Mouse (Mus musculus): ENCODE results near the gene Ciart. TPM values are rescaled to one million over a fixed set of nuclear protein-coding genes. Genes with fewer than 3 reads are reported as not detected.
"Not testable (repeated sequence)": the region's sequence is repeated elsewhere in the genome, so short reads cannot be mapped to it uniquely, and the experiment has no call there.

Gene Ciart
- polyA plus RNA-seq, 1 experiment from 2014 or later: 5.8 TPM

DNA sequence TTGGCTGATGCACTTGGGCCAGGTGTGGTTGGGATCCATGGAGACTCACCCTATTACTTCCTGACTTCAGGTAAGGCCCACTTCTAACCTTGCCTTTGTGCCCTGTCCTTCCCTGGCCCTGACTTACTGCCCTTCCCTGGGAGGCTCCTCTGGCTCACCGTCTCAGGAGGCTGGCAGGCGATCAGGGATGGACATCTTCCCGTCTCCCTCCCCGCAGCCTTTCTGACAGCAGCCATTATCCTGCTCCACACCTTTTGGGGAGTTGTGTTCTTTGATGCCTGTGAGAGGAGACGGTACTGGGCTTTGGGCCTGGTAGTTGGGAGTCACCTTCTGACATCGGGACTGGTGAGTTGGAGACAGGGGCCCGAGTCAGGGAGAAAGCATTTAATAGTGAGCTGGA, 13.4 kb upstream of the Ciart start:
- not testable (repeated sequence) for H3K27me3 ChIP-seq (replicated peaks); H3K9ac ChIP-seq; ATAC-seq; H3K36me3 ChIP-seq; H3K4me3 ChIP-seq (replicated peaks); H3K9me3 ChIP-seq; H3K27ac ChIP-seq
- peaks cover 21% of the 10 kb centered on the region for H3K4me1 ChIP-seq (replicated peaks)
- 82% methylated on average over 7 of the region's 7 CpGs for WGBS
- 0 out of 2 replicates have a peak overlapping the region, but pooled peaks have one; percentile 26 for H3K4me2 ChIP-seq (replicated peaks)

DNA sequence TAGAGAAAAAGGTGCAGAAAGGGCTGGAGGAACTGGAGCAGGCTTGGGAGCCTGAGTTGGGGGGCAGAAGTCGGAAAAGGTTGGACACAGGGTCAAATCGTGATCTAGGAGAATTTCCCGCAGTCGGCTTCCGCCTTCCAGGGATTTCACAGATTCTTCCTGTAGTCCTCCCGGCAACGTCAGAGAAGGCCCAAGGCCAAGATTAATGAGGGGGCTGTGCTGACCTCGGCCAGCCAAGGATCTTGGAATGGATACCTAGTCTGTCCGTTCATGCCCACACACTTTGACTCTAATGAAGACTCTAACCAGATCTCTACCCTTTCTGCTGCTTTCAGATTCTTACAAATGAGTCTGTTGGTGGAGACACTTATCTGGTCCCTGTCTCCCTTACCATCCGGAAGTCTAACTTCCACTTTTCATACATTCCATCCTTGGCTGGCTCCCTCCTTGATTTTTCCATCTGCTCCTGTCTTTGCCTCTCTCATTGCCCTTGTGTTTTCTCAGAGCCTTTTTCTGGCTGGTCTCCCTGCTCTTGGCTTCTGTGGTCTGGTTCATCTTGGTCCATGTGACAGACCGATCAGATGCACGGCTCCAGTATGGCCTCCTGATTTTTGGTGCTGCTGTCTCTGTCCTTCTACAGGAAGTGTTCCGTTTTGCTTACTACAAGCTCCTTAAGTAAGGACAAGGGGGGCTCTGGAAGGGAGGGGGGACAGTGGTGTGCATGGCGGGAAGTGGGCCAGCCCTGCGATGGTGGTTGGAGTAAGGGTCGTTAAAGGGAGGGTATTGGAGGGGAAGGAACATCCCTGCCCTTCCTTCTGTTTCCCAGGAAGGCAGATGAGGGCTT, 12.5 kb upstream of the Ciart start:
- H3K4me3 ChIP-seq (replicated peaks): peak overlapping the region; percentile 55
- peak overlapping the region; percentile 77 for H3K27ac ChIP-seq
- H3K9me3 ChIP-seq: no peaks in the 10 kb centered on the region
- no peaks in the 10 kb centered on the region for H3K27me3 ChIP-seq (replicated peaks)
- ATAC-seq: no peak
- H3K9ac ChIP-seq: peak overlapping the region; percentile 65
- 4% methylated on average over 16 of the region's 16 CpGs for WGBS
- peak overlapping the region; percentile 70 for H3K4me2 ChIP-seq (replicated peaks)
- peaks cover 4% of the 10 kb centered on the region; the same call in 1 of the 2 replicates for H3K36me3 ChIP-seq
- H3K4me1 ChIP-seq (replicated peaks): peaks cover 21% of the 10 kb centered on the region

DNA sequence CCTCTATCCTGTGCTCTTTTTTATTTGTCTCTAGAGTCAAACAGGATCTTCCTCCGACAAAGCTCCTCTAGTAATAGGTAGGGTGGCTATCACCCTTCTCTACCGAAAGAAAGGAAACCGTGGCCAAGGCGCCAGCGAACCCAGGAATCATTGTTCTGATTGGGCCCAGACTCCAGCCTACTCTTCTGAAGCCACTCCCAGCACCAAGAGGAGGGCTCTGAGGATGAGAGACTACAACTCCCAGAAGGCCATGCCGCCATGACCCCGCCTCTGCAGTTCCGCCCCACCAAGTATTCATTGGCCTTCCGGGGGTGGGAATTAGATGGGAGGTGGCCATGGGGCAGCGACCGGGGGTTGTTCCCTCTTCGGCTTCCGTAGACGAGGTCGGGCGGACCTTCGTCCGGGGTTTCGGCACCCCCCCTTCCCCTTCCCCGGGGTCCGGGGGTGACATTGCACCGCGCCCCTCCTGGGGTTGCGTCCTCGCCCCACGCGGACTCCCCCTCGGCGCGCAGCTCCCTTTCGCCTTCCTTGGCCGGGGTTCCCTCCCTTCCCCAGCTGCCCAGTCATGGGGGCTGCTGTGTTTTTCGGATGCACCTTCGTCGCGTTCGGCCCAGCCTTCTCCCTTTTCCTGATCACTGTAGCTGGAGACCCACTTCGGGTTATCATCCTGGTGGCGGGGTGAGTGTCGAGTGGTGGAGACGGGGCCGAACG, 11.7 kb upstream of the Ciart start, which contains the start of gene Aph1a:
Aph1a (plus strand) TSS at position 364 of the 711 bp plus-strand sequence.
- peak within 1 kb of the TSS; percentile 70 for H3K4me2 ChIP-seq (replicated peaks)
- H3K9me3 ChIP-seq; H3K36me3 ChIP-seq; H3K27me3 ChIP-seq (replicated peaks): not testable (repeated sequence)
- ATAC-seq: peak; percentile 98
- H3K27ac ChIP-seq: peak within 1 kb of the TSS; percentile 88
- under 1% methylated on average over 29 of the region's 43 CpGs for WGBS
- H3K4me1 ChIP-seq (replicated peaks): peaks cover 21% of the 10 kb centered on the region
- H3K4me3 ChIP-seq (replicated peaks): peak within 1 kb of the TSS; percentile 55
- H3K9ac ChIP-seq: peak within 1 kb of the TSS; percentile 65

DNA sequence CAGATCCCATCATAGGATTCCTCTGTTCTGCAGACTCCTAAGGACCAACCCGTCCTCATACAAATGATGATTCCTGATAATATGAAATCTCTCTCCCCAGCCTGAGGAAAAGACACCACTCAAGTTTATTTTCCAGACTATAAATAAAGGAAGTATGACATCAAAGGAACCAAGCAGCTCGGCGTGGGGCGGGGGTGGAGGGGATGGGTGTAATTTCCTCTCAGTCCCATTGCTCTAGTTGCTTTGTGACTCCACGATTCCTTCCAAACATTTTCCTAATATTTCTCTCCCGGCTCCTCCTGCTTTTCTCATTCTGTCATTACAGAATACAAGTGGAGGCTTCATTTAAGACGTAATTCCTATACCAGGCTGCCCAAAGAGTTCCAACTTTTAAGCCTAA, 11.1 kb upstream of the Ciart start:
- H3K4me1 ChIP-seq (replicated peaks): peaks cover 21% of the 10 kb centered on the region
- H3K4me3 ChIP-seq (replicated peaks): peak overlapping the region; percentile 55
- H3K27me3 ChIP-seq (replicated peaks): no peaks in the 10 kb centered on the region
- H3K36me3 ChIP-seq: peaks cover 4% of the 10 kb centered on the region; the same call in 1 of the 2 replicates
- H3K27ac ChIP-seq: peak overlapping the region; percentile 88
- H3K9ac ChIP-seq: no peak overlapping the region
- ATAC-seq: peak; percentile 1; the same call in 1 of the 2 replicates
- H3K4me2 ChIP-seq (replicated peaks): peak overlapping the region; percentile 53
- H3K9me3 ChIP-seq: no peaks in the 10 kb centered on the region
- WGBS: 13% methylated on average over 7 of the region's 7 CpGs

DNA sequence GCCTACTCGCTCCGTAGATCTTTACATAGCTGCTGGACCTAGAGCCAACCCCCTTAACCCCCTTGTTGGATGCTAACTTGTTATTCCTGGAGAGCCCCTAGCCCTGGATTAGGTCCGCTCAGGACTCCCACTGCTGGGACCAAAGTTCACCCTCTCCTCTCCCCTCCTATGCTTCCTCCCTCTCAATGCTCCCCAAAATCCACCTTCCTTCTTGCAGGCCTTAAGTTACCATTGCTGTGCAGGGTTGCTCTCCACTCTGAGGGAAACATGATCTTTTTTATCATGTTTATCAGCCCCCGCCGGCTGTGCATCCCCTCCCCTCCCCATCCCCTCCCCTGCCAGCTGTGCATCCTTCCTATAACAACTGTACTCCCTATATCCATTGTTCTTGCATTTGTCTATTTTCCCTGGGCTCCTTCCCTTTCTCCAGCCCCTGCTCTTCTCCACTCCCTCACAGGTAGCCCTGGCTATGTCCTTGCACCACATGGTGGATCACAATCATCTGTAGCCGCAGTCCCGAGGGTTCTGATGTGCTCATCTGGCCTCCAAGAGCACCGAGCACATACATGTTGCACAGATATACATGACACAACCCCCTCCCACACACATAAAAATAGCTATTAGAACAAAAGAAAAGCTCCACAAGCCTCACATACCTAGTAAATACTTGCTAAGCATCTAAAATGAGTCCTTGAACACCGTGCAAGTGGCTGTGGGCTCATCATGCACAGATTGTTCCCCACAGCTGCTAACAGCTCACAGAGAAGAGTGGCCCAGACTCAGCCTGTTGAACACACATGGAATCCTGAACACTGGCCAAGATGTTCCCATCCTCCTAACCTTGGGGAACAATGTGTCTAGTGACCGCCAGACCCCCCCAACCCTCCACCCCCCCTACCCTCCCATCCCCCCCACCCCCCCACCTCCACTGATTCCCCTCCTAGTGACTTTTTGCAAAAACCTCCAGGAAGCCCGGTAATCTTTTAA, 10.3 kb upstream of the Ciart start:
- ATAC-seq: no peak
- 0 out of 2 replicates have a peak overlapping the region, but pooled peaks have one; percentile 35 for H3K9ac ChIP-seq
- H3K4me2 ChIP-seq (replicated peaks): peak overlapping the region; percentile 56
- H3K36me3 ChIP-seq: no peaks in the 10 kb centered on the region
- H3K9me3 ChIP-seq: no peaks in the 10 kb centered on the region
- peak overlapping the region; percentile 88 for H3K27ac ChIP-seq
- H3K4me1 ChIP-seq (replicated peaks): peaks cover 21% of the 10 kb centered on the region
- 0 out of 2 replicates have a peak overlapping the region, but pooled peaks have one; percentile 33 for H3K4me3 ChIP-seq (replicated peaks)
- 34% methylated on average over 11 of the region's 11 CpGs for WGBS
- no peaks in the 10 kb centered on the region for H3K27me3 ChIP-seq (replicated peaks)

DNA sequence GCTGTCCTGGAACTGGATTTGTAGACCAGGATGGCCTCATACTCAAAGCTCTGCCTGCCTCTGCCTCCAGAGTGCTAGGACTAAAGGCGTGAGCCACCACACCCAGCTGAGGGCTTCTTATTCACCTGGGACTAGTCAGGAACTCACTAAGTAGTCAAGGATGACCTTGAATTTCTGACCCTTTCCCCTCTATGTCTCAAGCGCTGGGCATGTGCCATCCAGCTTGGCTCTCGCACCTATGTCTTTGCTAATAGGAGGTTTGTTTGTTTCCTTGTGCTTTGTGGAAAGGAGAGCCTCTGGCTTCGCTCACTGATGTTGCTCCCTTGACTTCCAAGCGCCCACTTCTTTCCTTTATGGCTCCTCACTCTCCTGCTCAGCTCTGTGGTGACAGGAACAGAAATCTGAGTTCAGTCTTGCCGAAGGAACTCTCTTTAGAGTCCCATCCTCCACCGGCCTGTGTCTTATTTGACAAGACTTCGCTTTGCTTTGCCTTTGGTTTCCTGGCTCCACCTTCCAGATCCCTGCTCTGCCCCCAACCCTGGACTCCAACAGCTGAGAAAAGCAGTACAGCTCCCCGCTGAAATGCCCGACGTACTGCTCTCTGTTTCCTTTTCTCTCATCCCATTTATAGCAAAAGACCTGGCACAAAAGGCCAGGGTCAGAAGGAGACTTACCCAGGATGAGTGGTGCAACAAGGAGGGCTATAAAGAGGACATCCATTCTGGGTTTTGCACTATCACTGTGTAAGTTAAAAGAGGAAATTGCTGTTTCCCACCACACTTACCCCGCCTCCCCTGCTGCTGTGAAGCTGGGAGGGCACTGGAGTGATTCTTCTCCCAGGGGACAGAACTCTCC, 9.4 kb upstream of the Ciart start, which contains the start of gene BC028528:
BC028528 (minus strand) TSS at position 795 of the 855 bp plus-strand sequence.
- peak within 1 kb of the TSS; percentile 33 for H3K4me3 ChIP-seq (replicated peaks)
- peak within 1 kb of the TSS; percentile 88 for H3K27ac ChIP-seq
- ATAC-seq: no peak
- H3K36me3 ChIP-seq: no peaks in the 10 kb centered on the region
- 19% methylated on average over 12 of the region's 12 CpGs for WGBS
- H3K9me3 ChIP-seq: no peaks in the 10 kb centered on the region
- H3K9ac ChIP-seq: peak within 1 kb of the TSS; percentile 35
- peaks cover 21% of the 10 kb centered on the region for H3K4me1 ChIP-seq (replicated peaks)
- no peaks in the 10 kb centered on the region for H3K27me3 ChIP-seq (replicated peaks)
- peak within 1 kb of the TSS; percentile 56 for H3K4me2 ChIP-seq (replicated peaks)

DNA sequence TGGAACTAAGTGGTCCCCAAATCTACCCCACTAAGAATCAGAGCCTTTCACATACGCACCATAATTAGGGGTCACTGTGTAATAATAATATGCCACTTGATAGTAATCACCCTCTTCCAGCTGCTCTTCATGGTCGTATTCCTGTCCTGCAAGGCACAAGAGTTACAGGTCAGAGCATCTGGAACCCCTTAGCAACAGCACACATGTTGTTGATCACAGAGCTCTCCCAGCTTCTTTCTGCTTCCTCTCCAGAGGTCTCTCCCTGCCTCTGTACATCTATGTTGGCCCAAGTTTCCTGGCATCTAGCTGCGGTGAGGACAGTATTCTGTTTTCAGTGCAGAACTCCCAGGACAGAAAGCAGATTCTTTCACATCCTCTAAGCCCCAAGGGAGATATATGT, 7.6 kb upstream of the Ciart start:
- H3K27me3 ChIP-seq (replicated peaks): no peaks in the 10 kb centered on the region
- no peak overlapping the region for H3K27ac ChIP-seq
- no peaks in the 10 kb centered on the region for H3K9me3 ChIP-seq
- no peak overlapping the region for H3K4me3 ChIP-seq (replicated peaks)
- no peak overlapping the region for H3K9ac ChIP-seq
- no peak for ATAC-seq
- no peak overlapping the region for H3K4me2 ChIP-seq (replicated peaks)
- 82% methylated on average over 3 of the region's 3 CpGs for WGBS
- peaks cover 17% of the 10 kb centered on the region for H3K4me1 ChIP-seq (replicated peaks)
- H3K36me3 ChIP-seq: no peaks in the 10 kb centered on the region

DNA sequence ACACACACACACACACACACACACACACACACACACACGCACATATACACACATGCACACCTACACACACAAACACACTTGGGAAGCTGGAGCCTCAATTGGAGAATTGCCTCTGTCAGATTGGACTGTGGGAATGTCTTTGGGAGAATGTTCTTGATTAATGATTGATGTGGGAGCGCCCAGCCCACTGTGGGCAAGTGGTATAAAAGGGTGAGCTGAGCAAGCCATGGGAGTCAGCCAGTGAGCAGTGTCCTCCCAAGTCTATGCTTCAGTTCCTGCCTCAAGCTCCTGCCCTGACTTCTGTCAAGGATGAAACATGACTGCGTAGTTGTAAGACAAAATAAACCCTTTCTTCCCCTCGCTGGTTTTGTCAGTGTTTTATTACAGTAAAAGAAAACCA, 5.5 kb upstream of the Ciart start:
- Histone ChIP-seq H3K4me3 (replicated peaks) (no peak overlapping the region), H3K36me3 (no peaks in the 10 kb centered on the region), H3K4me2 (replicated peaks) (no peak overlapping the region), H3K9ac (no peak overlapping the region), H3K4me1 (replicated peaks) (peaks cover 17% of the 10 kb centered on the region), H3K9me3 (no peaks in the 10 kb centered on the region), H3K27me3 (replicated peaks) (no peaks in the 10 kb centered on the region), H3K27ac (no peak overlapping the region)
- 63% methylated on average over 4 of the region's 4 CpGs for WGBS
- ATAC-seq: 0 out of 2 replicates have a peak, but pooled peaks have one; percentile 27

DNA sequence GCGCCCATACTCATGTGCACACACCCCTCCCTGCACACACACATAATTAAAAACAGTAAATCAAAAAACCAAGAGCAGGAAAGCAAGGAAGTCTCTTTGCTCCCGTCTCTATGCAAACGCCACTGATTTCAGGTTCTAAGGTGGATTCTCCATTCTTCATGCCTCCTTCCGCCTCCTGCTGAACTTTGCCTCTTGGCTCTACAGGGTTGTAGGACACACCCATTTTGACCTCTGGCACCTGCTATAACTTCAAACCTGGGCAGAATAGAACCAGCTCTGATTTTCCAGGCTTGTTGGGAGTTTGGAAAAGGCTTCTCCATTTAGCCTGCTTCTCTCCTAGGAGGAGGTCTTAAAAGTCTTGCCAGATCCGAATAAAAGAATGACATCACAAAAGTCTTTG, 2.3 kb upstream of the Ciart start:
- Histone ChIP-seq H3K4me3 (replicated peaks) (no peak overlapping the region), H3K4me1 (replicated peaks) (peaks cover 13% of the 10 kb centered on the region), H3K36me3 (no peaks in the 10 kb centered on the region), H3K4me2 (replicated peaks) (peak overlapping the region; percentile 26; the same call in 1 of the 2 replicates), H3K27me3 (replicated peaks) (no peaks in the 10 kb centered on the region), H3K9me3 (no peaks in the 10 kb centered on the region), H3K9ac (no peak overlapping the region), H3K27ac (peak overlapping the region; percentile 66)
- ATAC-seq: no peak
- 66% methylated on average over 5 of the region's 5 CpGs for WGBS

DNA sequence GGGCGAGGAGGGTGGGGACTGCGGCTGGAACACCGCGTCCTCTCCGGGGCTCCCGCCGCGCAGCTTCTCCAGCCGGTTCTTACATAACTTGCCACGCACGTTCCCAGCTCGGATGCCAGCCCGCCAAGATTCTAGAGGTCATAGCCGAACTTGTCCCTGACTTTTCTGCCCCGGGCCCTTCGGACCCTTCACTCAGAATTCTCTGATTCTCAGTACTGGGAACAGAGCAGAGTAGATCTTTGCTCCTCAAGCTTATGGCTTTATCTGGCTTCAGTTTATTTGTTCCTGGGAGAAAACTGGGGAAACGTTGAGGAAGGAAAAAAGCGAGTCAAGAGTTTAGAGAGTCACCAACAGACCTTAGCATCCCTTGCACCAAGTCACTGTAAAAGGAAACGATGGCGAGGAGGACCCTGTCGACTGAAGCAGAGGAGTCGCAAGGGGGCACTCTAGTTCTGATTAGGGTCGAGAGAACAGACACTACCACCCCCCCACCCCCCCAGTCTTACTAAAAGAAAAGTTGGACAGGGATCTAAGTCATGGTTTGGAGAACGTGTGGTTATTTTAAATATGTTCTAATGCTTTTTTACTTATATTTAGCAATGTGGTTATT, 870 bp upstream of the Ciart start:
- peak overlapping the region; percentile 99 for H3K4me2 ChIP-seq (replicated peaks)
- peak overlapping the region; percentile 38 for H3K9ac ChIP-seq
- WGBS: 3% methylated on average over 24 of the region's 24 CpGs
- ATAC-seq: no peak
- peaks cover 13% of the 10 kb centered on the region for H3K4me1 ChIP-seq (replicated peaks)
- H3K9me3 ChIP-seq: no peaks in the 10 kb centered on the region
- H3K36me3 ChIP-seq: no peaks in the 10 kb centered on the region
- H3K4me3 ChIP-seq (replicated peaks): peak overlapping the region; percentile 52
- H3K27ac ChIP-seq: peak overlapping the region; percentile 59; the same call in 1 of the 2 replicates
- no peaks in the 10 kb centered on the region for H3K27me3 ChIP-seq (replicated peaks)
